Mouse (Mus musculus) right cerebral cortex, postnatal 4 days (tissue): ENCODE results near the gene Vwa8.
"Not testable (repeated sequence)": the region's sequence is repeated elsewhere in the genome, so short reads cannot be mapped to it uniquely, and the experiment has no call there.

ENCODE experiments used
- DNase-seq: peaks from one replicate; pipeline ENCODE4 v3.0.0-alpha.2; 2022

Gene Vwa8

DNA sequence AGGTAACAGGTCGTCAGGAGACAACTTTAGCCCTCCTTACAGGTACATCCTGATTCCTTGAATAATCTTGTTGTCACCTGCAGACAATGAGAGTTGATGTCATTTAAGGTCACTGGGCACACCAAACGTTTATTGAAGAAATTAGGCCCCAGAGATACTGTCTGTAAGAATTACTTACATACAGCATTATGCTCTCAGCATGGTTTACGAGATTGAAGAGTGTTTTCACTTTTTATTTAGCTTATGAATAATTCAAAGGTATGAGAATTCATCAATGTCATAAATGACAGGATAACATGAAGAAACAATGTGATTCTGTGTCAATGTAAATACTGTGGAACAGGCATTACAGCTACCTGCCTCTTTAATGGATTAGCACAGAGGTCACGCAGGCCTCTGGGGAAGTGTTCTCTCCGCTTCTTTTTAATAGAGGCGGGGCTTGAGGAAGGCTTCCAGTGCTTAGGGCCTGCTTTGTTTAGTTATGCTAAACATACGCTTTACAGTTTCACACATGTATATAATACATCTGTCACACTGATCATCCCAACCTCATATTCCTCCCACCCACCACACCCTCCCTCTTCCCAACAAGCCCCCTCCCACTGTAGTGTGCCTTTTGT, 37.2 kb downstream of the Vwa8 start:
- no peak for DNase-seq

DNA sequence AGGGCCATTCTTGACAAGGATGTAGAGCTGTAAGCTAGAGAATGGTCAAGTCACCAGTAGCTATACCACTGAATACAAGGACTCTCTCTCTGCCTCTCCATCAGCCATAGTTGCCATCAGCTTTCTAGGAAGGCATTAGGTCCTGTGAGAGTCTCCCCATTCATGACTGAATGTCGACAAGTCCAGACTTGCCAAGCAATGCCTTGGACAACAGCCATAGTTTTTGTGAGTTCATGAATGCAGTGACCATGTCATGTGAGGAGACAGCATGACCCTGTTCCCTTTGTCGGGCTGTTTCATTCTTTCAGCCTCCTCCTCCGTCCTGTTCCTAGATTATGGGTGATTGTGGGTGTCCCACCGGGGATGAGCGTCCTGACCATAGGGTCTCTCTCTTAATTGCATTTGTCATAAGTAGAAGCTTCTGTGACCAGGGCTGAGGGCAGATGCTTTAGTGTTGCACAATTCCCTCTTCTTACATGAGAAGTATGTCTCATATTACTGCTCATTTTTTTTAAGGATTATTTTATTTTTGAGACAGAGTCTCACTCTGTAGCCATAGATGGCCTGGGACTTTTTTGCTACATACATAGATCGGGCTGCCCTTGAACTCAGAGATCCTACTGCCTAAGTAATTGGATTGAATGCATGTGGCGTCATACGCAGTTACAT, 37.8 kb downstream of the Vwa8 start:
- no peak for DNase-seq

DNA sequence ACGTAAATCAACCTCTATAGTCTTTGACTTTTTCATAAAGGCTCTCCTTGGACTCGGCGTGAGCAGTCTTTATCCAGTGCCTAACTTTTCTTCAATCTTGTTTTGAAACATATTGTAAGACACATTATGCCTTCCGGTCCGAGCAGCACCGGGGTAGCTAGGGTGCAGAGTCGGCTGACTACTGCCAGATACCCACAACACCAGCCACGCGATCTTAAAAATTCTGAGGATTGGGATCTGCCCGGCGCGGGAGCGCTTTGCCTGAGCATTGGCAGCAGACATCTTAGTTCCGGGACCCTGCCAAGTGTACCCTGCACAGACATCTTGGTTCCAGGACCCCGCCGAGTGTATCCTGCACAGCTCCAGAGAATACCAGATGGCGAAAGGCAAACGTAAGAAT, 38.6 kb downstream of the Vwa8 start:
- not testable (repeated sequence) for DNase-seq

DNA sequence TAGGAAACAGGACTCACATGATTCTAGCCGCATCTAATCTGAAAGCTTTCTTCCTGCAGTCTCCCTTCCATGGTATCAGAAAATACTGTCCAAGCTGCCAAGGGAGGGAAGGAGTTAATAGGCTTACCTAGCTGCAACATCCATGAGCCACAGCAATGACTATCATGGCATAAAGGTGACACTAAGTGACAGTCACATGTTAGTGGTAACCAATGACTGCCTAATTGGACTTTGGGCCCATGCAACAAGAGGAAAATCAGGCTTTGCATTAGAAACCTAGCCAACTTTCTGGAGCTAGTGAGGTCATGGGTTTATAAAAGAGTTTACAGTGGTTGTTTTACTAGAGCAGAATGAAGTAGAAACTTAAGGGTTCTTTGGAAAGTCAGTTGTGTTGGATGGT, 46.6 kb downstream of the Vwa8 start:
- DNase-seq: no peak

DNA sequence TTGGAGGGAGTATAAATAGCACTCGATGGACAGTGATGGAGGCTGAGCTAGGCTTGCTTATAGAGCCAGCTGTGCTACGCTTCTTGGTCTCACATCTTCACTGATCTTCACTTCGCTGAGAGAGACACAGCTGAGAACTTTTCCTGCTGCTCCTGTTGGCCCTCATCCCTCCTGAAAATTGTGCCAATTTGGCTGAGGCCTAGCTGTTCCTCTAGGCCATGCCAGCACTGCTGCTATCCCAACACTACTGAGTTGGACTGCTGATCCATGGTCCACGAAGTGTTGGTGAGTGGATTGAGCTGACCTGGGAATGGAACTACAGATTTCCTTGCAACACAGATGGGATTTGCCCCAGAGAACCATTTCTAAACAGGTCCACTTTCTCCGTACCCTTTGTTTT, 47.4 kb downstream of the Vwa8 start:
- no peak for DNase-seq

DNA sequence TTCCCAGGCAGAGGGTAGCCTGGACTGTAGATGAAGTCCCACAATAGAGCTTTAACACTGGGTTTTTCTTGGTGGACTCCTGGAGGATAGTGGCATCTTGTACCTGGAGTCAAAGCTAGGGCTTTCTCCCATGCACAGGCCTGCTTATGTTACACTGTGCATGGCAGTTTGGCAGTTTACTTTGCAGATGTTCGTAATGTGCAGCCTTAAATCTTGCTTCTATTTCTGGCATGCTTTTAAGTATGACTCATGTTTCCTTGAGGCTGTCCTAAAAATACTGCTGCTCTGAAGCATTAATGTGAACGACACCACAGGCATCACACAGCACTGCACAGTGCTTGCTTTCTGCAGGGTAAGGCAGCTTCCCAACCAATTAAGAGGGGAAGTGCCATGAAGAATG, 51.9 kb downstream of the Vwa8 start:
- DNase-seq: no peak

DNA sequence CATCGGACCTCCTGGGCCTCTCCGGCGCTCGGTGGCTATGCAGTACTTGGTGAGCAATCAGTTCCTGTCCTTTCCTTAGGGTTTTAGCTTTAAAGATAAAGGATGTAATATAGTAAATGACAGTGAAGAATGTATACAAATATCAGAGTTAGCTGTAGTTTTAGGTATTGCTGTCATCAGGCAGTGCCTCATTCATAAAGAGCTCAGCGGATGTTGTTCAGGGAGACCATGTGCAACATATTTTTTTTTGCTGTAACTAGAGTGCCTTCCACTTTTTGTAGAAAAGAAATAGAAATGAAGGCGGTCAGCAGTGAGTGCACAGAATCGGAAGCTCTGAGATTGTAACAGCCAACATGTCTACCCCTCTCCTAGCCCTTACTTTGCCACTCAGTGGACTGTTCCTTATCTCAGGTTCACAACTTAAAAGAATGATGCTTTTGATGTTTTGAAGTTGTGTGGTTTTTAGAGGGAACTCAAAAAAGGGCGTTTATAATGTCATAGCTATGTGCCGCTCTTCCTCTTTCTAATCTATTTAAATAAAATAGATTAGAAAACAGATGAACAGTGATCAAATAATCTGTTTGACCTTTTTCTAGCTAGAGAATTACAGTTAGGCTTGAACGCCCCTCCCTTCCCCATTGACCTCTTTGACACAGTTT, 59.5 kb downstream of the Vwa8 start:
- DNase-seq: no peak

DNA sequence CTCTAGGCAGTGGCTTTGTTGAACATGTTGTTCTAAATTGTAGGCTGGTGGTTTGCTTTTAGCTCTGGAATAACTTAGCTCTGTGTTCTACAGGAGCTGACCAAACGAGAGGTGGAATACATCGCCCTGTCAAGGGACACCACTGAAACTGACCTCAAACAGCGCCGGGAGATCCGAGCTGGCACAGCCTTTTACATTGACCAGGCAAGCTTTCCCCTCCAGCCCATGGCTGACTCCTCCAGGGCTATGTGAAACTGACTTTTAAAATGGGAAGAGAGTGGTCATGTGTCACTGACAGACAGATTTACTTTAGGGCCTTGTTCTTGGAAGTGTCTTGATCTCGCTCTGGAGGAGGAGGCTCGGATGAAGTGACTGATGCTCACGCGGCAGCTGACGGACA, 63.2 kb downstream of the Vwa8 start:
- no peak for DNase-seq

DNA sequence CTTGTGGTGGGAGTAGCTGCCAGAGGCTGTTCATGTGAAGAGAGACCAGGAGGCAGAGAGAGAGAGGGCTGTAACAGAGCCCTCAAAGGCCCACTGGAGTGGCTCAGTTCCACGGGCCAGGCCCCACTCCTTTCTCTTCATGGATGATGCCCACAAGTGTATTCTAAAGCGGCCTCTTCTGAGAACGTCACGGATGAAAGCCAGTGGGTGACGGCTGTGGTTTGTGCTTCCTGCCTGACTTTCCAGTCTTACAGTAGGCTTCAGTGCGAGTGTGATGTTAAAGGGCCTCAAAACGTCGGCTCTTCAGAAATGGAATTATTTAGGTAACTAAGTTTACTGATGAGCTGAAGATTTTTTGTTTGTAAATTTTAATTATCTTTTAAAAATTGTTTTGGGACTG, 65.3 kb downstream of the Vwa8 start:
- DNase-seq: no peak

DNA sequence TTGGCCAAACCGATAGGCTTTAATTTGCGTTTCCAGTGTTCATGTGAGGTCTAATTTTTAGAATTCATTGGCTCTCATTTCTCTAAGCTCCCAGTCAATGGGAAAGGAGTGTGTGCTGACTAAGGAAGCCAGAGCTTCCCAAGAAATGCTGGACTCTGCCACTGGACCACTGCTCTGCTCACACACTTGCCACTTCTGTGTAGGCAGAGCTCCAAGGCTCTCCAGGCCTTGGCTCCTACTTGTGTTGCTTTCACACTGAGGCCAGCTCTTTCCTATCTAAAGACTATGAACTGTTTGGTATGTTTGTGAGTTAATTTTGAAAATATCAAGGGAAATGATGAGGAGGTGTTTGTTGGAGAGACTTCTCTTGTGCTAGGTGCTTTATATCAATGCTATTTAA, 67.8 kb downstream of the Vwa8 start:
- DNase-seq: no peak

DNA sequence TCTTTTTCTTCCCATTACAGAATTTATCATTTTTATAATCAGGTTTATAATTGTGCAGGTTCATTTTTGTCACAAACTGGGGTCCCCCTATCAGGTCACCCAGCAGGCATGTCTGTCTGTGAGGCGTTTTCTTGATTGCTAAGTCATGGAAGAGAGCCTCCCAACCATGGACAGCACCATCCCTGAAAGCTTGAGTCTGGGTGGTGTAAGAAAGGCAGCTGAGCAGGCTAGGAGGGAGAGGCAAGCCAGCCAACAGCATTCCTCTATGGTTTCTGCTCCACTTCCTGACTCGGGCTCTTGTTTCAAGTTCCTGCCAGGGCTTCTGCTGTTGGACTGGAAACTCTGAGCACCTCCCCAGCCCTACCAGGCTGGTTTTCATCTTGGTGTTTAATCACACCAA, 72.4 kb downstream of the Vwa8 start:
- DNase-seq: no peak

DNA sequence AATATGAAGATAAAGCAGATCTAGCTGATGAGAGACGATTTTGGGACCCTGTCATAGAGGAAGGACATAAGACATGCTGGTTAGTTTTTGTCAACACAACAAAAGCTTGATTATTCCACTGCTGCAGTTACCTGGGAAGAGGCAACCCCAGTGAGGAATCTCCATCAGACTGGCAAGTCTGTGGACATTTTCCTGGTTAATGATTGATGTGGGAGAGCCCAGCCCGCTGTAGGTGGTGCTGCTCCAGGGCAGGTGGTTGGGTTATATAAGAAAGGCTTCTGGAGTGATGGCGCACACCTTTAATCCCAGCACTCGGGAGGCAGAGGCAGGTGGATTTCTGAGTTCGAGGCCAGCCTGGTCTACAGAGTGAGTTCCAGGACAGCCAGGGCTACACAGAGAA, 74.8 kb downstream of the Vwa8 start:
- DNase-seq: no peak

DNA sequence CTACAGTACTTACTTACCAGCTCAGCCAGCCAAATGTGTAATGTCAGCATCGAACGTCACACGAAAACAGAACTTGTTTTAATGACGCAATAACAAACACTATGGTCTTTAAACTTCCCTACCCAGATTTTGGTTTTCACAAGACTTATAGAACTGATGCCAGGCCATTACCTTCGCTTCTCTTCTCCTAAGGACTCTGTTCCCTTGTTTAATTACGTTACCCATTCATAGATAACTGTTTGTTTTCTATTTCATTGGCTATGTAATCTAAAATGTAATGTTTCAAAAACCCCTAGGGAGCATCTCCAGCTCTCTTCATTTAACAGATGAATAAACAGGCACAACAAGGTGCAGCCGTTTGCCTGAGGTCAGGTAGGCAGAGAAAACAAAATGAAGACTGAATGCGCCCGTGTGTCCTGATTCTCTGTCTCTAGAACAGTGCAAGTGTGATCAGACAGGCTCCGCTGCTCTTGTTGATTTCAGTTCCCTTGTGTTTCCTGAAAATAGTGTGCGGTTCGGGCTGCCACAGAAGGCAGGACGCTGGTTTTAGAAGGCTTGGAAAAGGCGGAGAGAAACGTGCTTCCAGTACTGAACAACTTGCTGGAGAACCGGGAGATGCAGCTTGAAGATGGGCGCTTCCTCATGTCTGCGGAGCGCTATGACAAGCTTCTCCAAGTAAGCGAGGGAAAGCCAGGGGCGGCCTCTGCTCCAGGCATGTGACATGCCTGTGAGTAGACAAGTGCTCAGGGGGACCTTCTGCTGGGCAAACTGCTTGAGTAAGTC, 76.1 kb downstream of the Vwa8 start:
- DNase-seq: peak; percentile 20

DNA sequence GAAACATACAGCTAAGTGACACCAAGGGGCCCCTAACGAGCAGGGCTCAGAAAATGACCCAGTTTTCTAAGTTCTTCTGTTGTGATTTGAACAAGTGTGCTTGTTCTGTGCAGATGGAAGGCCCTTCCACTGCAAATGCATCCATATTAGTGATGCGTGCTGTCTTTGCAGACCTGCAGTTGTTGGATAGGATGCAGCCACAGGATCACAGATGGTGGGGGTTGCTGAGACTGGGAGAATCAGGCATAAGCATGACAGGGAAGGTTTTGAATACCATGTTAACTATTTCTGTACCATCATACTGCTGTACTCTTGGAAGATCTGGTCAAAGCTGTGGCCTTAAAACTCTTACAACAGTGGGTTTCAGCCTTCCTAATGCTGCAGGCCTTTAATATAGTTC, 83.2 kb downstream of the Vwa8 start:
- no peak for DNase-seq

DNA sequence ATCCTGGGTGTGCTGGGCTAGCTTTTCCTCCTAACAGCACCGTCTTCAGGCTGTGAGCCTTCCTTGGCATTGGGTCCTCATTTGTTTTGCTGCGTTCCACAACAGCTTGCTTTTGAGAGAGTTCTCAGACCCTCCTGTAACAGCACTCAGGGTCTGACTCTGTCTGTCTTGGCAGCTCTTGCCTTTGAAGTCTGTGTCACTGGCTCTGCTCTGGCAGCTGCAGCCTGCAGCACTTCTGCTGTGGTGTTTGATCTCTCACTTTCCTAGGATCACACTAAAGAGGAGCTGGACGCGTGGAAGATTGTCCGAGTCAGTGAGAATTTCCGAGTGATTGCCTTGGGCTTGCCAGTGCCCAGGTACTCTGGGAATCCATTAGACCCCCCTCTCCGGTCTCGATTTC, 84.5 kb downstream of the Vwa8 start:
- no peak for DNase-seq

DNA sequence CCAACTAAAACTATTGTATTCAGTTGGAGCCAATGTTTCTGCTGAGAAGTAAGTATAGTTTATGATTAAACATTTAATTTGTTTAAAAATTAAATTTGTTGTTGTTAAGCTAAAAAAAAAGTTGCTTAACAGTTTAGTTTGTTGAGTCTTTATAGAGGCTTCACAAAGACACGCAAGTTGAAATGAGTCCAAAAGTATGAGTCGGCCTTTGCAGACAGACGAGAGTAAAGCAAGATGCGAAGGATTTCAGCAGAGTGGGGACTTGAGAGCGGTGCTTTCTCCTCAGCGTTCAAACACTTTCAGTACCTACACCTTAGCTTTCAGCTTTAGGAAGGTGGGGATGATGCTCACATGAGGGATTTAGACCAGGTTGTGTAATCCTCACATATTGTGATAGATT, 85.7 kb downstream of the Vwa8 start:
- DNase-seq: no peak

DNA sequence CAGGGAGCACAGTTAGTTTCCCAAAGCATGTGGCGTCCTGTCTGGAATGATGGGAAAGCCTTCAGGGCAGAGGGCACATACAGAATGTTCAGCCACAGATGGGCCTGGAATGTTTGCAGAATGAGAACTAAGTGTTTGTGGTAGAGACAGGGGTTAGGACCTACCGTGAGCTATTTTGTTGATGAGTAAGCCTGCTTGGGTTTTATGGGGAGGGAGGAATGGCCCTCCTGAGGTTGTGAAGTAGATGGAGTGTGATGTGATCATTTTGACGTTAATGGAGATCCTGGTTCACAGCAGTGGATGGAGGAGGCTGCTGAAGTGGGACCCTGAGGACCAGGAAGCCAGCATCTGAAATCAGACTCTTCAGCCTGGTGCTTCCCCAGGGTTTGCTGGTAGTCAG, 86.9 kb downstream of the Vwa8 start:
- DNase-seq: no peak

DNA sequence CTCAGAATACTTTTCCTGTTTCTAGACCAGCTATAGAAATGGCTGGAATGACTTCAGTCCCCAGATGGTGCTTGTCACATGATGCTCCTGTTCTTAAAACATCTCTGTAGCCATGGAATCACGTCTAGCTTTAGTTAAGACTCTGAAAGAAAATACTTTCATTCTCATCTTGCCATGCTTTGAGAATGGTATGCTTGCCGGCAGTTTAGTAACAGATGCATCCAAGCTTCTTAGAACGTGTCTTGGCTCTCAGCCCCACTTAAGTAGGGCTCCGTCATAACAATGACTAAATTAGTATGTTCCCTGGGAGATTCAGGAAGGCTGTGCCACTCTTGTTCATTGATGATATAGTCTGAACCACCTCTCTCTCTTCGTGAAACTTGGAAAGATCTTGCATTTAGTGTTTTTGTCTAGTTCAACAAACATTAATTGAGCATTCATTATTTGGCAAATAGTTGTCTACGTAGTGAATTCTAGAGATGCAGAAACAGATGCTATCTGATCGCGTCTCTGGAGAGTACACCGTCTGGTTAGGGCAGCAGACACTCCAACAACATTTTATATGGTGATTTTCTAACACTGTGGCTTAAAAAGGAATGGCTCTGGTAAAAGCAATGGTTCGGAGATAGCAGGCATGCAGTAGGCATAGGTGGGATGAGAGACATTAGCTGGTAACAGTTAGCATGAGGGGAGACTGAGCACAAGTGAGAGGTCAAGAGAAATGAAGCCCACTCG, 93.1 kb downstream of the Vwa8 start:
- peak; percentile 30 for DNase-seq

DNA sequence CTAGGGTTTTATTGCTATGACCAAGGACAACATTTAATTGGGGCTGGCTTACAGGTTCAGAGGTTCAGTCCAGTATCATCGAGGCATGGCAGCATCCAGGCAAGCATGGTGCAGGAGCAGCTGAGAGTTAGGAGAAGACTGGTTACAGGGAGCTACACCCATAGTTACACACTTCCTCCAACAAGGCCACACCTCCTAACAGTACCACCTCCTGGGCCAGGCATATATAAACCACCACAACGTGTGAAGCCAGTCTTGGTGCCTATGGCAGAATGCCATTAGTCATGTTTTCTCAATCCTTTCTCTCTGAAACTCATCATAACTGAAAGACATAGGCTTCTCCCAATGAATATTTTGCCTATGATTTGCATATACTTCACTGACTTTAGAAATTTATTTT, 106.9 kb downstream of the Vwa8 start:
- no peak for DNase-seq

DNA sequence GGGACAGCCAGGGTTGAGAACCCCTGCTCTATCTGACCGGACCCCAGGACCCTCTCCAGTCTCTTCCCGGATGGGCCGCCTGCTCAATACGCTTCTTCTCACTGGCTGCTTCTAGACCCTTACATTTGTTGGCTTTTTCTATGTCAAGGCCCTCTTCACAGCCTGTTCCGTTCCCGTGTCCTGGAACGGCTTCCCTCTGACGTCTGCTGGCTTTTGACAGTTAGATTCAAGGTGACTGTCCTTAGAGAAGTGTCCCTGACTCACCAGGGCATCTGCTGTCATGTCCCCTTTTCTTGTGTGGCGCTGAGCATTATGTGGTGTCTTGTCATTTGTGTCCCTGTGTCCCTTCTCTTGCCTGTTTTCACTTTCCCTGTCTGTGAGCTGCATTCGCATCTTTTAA, 121.8 kb downstream of the Vwa8 start:
- DNase-seq: no peak

DNA sequence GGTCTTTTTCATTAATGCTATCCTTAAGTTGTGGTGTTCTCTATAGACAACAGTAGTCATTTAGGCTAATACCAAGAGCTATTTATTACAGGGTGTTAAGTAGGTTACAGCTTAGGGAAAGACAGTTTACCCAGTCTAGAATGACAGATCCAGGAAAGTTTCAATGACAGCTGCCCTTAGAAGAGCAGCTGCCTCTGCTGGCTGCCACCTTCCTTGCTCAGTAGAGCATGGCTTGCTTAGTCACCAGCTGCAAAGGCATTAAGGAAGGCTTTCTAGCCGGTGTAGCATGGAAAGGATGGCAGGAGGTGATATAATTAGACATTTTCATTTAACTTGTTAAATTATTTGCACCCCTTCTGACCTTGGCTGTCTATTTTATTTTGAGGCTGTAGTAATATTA, 123.6 kb downstream of the Vwa8 start:
- no peak for DNase-seq

DNA sequence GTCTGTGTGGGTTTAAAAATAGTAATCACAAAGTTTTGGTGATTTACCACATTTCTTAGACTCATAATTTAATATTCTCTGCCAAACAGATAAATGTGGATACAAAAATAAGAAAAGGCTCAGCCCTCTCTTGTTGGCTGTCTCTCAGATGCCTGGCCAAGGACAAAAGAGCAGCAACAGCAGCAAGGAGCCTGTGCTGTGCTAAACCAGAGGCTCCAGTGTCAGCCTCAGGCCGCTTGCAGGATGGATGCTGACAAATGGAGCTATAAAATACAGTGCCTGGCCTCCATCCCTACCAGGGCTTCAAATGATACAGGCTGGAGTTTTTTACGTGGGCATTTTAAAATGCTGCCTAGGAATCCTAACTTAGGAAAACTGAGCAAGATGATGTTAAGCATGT, 134.3 kb downstream of the Vwa8 start:
- no peak for DNase-seq

DNA sequence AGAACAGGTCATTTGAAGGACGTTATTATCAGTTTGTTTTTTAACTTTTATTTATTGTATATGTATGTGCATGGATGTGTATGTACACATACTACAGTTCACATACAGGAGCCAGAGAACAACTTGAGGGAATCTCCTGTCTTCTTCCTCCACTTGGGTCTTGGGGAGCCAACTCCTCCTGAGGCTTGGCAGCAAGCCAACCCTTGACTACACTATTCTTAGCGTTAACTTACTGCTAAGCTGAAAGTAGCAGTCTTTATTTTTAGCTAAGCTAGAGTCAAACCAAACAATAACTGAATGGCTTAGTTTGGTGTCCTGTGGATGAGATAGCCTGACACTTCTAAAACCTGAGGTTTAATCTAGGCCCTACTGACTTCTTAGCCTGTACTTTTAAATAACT, 135.4 kb downstream of the Vwa8 start:
- peak; percentile 39 for DNase-seq
